Mouse (Mus musculus) c-Kit-positive CD71-positive TER-119-negative erythroid progenitor cells, embryonic 14.5 days (primary cell): ENCODE data around the gene Ezr.

Source experiments
- DNase-seq: peaks from one replicate; pipeline ENCODE4 v3.0.0-alpha.2; 2013; ENCODE audit warnings: low read depth

The Ezr gene

GRCm38 (mm10) chr17:6768301-6768788 lies 14.2 kb downstream of the Ezr start:
- no peak for DNase-seq

DNA sequence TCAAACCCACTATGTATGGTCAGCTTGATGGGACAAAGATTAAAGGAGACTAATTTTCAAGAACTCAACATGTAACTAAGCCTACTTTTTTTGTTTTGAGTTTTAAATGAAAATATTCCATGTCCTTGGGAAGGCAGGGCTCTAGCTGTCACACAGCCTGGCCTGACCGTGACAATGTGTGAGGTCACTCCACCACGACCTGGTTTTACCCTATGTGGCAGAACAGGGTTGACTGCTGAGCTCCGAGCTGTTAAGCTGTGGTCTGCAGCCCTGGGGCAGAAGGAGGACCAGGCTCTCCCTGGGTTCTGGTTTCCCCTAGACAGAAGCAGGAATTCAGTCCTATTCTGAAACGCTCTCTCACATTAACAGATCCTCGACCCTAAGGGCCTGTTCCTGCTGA lies 14.8 kb downstream of the Ezr start:
- DNase-seq = no peak

GRCm38 (mm10) chr17:6766823-6767222 lies 15.8 kb downstream of the Ezr start:
- no peak for DNase-seq

DNA sequence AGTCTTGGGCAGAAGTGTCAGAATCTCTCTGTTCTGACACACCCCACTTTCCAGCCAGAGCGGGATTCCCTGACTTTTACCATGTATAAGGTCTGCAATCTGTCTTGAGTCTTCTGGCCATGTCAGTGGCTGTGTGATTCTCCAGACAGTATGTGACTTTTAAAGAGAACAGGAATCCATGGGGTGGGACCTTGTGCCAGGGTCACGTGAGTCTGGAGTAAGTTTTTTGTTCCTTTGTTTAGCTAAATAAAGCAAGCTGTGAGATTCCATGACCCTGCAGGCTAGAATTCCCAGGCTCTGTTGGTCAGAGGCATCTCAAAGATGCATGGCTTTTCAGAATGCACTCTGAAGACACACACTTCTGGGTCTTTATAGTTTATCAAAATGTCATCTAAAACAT lies 16.7 kb downstream of the Ezr start:
- DNase-seq = no peak

GRCm38 (mm10) chr17:6764730-6765129 lies 17.9 kb downstream of the Ezr start:
- DNase-seq = no peak

GRCm38 (mm10) chr17:6764227-6764593 lies 18.4 kb downstream of the Ezr start:
- DNase-seq = no peak

DNA sequence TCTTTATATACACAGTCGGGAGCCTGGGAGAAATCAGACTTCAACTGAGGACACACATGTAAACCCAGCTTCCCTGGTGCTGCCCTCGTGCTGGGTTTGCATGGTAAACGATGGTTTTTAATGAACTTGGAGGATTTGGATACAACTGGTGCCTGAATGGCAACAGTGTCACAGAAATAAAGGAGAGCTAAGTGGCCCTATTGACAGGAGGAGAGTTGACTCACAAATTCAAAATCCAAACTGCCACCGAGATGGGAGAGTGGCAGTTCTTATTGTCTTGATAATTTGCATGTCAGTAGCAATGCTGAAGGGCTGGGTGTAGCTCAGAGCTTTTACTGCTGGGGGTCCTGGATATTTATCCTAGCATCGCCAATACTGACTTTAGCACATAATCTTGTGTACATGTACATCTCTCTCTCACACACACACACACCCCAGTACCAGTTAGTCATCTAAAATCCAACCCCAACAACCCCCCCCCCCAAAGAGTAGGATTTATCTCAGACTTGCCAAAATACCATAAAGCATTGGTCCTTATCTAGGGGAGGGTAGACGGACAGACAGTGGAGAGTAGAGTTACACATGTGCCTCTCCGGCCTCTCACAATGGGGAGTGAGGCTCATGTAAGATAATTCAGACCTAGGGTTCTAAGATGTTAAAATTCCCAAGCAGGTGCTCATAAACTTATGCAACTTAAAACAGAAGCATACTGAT lies 18.9 kb downstream of the Ezr start:
- no peak for DNase-seq

GRCm38 (mm10) chr17:6759717-6760292 lies 22.8 kb downstream of the Ezr start:
- no peak for DNase-seq

- no peak for DNase-seq
Observed at GRCm38 (mm10) chr17:6758845-6759244, 23.7 kb downstream of the Ezr start.

- no peak for DNase-seq
Observed at GRCm38 (mm10) chr17:6757902-6758301, 24.7 kb downstream of the Ezr start.

- no peak for DNase-seq
Observed at GRCm38 (mm10) chr17:6755873-6756272, 26.7 kb downstream of the Ezr start.

GRCm38 (mm10) chr17:6755176-6755575 lies 27.4 kb downstream of the Ezr start:
- DNase-seq = no peak

GRCm38 (mm10) chr17:6752375-6752774 lies 30.2 kb downstream of the Ezr start:
- DNase-seq = no peak

DNA sequence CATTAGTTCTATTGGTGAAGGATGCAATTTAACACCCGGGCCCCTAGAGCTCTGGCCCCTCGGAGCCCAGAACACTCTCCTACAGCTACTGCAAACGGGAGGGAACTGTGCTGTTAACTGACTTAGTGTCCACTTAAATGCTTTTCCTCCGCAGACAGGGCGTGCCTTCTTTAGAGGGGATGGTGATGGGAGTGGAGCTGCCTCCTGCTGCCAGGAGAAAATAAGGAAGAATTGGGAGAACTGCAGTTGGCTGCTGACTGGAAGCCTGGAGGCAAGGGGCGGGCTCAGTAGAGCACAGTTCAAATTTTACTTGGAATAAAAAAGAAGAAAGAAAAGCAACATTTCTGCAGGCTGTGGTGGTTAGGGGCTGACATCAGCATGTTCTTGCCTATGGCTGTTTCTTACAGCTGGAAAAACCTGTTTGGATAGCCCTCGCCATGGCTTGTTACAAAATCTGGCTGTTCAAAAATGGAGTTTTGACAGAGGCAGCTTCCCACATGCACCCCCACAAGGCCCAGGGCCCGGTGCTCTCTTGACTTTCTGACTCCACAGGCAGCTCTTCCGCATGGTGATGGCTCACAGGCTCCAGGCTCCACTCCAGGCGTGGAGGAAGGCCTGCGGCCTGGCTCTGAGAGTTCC lies 31.2 kb downstream of the Ezr start:
- no peak for DNase-seq

GRCm38 (mm10) chr17:6748779-6749464 lies 33.7 kb downstream of the Ezr start:
- DNase-seq = no peak

- no peak for DNase-seq
Observed at GRCm38 (mm10) chr17:6747478-6747877, 35.1 kb downstream of the Ezr start.

DNA sequence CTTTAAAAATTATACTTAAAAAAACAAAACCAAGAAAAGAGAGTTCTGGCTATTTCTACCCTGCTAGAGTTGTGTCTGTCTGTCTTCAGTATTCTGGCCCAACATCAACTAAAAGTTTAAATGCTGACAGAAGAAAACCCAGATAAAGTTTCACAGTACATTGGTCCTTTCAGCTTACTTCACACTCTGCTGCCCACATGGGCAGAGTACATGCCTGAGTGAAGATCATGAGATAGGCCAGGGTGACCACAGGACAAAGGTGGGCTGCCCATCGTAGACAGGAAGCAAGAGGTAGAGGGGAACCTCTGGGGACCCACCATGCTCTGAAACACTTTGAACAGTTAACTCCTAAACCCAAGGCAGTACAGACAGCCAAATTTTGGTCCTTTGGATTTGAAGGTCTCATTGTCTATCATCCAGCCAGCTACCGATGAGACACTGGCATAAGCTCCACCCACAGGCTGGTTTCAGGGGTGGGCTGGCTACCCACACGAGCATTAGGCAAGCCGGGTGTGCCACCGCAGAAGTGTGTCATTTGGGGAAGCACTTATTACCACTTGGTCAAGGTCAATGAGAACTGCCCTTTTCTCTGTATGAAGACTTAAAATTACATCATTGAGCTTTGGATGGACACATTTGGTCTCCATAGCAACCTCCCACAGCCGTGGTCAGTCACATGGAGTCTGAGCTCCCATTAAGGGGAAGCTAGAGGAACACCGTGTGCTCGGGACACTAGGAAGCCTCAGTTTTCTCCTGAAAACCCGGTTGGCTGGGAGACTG lies 35.9 kb downstream of the Ezr start:
- no peak for DNase-seq

GRCm38 (mm10) chr17:6745975-6746374 lies 36.6 kb downstream of the Ezr start:
- no peak for DNase-seq

GRCm38 (mm10) chr17:6745503-6745902 lies 37.1 kb downstream of the Ezr start:
- no peak for DNase-seq

GRCm38 (mm10) chr17:6744871-6745270 lies 37.7 kb downstream of the Ezr start:
- no peak for DNase-seq

DNA sequence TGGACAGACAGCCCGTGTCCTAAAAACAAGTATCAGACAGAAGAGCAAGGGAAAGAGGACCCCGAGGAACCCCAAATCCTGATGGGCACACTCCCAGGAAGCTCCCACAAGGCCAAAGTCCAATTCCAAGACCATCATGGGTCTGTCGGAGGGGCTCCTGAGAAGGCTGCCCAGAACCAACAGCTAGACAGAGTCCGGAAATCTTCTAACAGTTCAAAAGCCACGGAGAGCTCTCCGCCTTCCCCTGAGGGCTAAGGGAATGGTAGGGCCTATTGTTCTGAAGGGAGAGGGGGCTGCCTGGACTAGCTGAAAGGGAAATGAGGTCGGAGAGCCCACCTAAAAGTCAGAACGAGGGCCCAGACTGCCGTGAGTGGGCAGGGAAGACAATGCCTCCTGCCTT lies 38.2 kb downstream of the Ezr start:
- DNase-seq = no peak

- DNase-seq = no peak
Observed at GRCm38 (mm10) chr17:6743787-6744239, 38.8 kb downstream of the Ezr start.
